Mouse (Mus musculus): Measurements from ENCODE around the gene Spc24.

DNA sequence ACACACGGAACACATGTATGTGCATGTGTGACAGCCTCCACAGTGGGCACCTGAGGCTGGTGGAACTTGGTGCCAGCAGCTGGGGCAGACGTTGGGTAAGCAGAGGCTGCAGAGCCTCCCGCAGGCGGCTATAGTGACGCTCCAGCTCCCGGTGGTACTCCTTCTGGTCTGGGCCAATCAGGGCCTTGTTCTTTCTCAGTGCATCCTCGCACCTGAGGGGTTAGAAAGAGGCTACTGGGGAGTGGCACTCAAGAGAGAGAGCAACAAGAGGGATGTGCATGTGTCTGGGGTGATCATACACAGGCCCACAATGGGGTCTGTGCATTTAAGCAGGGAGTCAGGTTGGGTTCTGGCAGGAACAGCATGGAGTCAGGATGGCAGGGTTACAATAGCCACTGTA, 41.0 kb upstream of the Spc24 start:
- TF ChIP-seq POLR2A (IDR thresholded peaks at IDR 0.05; ENCODE audit: control insufficient read depth, extremely low read depth, insufficient read depth, low read length, poor library complexity) (no peak), CTCF (IDR thresholded peaks at IDR 0.05; ENCODE audit: borderline replicate concordance, control insufficient read depth, extremely low read depth, insufficient read depth, low read length, poor library complexity) (no peak)
